Mouse (Mus musculus): ENCODE results near the gene Rpgrip1l. TPM values are rescaled to one million over a fixed set of nuclear protein-coding genes. Genes with fewer than 3 reads are reported as not detected.

Rpgrip1l gene
- total and polyA plus RNA-seq, 3 experiments: 2.1 to 5.0 (median 3.8) TPM

DNA sequence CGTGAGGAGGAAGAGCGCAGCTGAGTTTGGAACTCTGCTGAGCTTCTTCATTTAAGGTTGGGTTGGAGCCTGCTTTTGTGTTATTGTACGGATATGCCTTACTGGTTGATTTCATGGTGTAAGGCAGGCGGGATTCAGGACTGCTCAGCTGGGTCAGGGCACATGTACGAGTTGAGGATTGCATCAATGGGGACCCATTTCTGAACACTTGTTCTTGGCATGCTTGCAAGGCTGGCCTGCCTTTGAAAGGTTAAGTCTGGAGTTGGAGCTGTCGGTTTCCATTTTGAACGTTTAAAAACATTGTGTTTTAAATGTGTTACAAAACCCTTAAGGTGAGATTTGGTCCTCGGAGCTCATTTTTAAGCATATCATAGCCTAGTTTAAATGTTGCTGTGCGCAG, 16.0 kb upstream of the Rpgrip1l start:
- H3K36me3 ChIP-seq (replicated peaks in 1 of 2; ENCODE audit: control insufficient read depth in 1 of 2, insufficient read depth in 1 of 2, low read length in 1 of 2): peaks cover 10 to 47% of the 10 kb centered on the region in 2 experiments
- dilution Hi-C loops (cut with MboI; ENCODE audit: extremely low pct_ligation_motif_present, extremely low pct_unique_long_range_greater_than_20kb, low sequenced_read_pairs) (no loop called here), in situ Hi-C loops (cut with MboI; ENCODE audit: low pct_ligation_motif_present, low pct_unique_long_range_greater_than_20kb, low sequenced_read_pairs) (no loop called here)
- no peaks in the 10 kb centered on the region for H3K9me3 ChIP-seq (replicated peaks; ENCODE audit: low read length)
- H3K4me3 ChIP-seq (replicated peaks in 1 of 3; ENCODE audit: low read depth in 2 of 3, low read length in 2 of 3, poor library complexity in 1 of 3): no peak overlapping the region
- H3K79me2 ChIP-seq (replicated peaks; ENCODE audit: control insufficient read depth, extremely low read depth, insufficient read depth, poor library complexity, severe bottlenecking): peaks cover 5% of the 10 kb centered on the region; the same call in 1 of the 2 replicates
- H3K9ac ChIP-seq (ENCODE audit: insufficient read depth, low read depth): no peak overlapping the region
- no peaks in the 10 kb centered on the region for H3K27me3 ChIP-seq (replicated peaks)
- H3K4me2 ChIP-seq (ENCODE audit: insufficient read depth, low read depth, poor library complexity, severe bottlenecking): no peak overlapping the region
- H3K27ac ChIP-seq (ENCODE audit: insufficient read depth, low read depth): no peak overlapping the region
- no peak for TF ChIP-seq NELFE (IDR thresholded peaks at IDR 0.05; ENCODE audit: low read depth, low read length)
- TF ChIP-seq RCOR1 (conservative IDR thresholded peaks at IDR 0.05; ENCODE audit: low read depth, low read length): no peak
- TF ChIP-seq SMC3 (IDR thresholded peaks at IDR 0.05; ENCODE audit: low read depth, low read length): no peak
- no peak for TF ChIP-seq CHD2 (IDR thresholded peaks at IDR 0.05; ENCODE audit: low read length)
- TF ChIP-seq CTCF (conservative IDR thresholded peaks at IDR 0.05 in 1 of 2, IDR thresholded peaks at IDR 0.05 in 1 of 2; ENCODE audit: low read depth in 2 of 2, low read length in 2 of 2): no peak
- no peak for TF ChIP-seq TBP (conservative IDR thresholded peaks at IDR 0.05; ENCODE audit: low read depth, low read length)
- no peak for TF ChIP-seq MEF2A (IDR thresholded peaks at IDR 0.05; ENCODE audit: borderline replicate concordance, low read depth, low read length)
- TF ChIP-seq JUND (conservative IDR thresholded peaks at IDR 0.05; ENCODE audit: low read depth, low read length): no peak
- no peak for TF ChIP-seq E2F4 (IDR thresholded peaks at IDR 0.05; ENCODE audit: insufficient replicate concordance, low read depth, low read length)
- H3K4me1 ChIP-seq (ENCODE audit: control insufficient read depth in 1 of 2, insufficient read depth in 2 of 2): peaks cover 0 to 5% of the 10 kb centered on the region in 2 experiments; a peak in 1 of 4 replicates
- DNase-seq (ENCODE audit: extremely low read depth): no peak

DNA sequence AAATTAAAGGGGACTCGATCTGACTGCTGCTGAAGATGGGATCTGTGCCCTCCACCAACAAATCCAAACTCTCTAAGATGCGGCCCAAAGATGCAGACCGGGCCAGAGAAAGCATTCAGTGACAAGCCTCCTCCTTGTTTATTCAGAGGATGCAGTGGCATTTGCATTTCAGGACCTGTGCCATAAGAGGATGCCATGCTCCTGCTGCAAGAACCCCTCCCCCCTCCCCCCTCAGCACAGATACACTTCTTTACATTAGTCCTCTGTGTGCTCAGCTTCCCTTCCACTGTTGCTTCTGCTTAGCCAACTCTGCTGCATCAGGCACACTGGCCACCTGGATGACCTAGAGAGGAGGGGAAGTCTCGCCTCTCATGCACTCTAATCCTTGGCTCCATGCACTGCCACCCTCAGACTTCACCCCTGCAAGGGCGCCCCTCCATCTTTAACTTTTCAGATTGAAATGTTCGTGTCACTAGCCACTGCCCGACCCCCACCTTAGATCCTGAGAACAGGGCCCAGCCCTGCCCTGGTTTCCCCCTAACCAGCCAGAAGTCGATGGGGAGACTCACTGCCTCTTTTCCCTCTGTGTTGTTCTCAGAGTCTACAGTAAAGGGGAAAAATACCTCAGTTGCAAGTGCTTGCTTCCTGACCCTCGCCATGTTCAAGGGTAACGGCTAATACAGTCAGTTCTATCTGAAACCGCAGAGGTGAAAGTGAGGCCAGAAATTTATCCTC, 14.6 kb upstream of the Rpgrip1l start:
- H3K79me2 ChIP-seq (replicated peaks; ENCODE audit: control insufficient read depth, extremely low read depth, insufficient read depth, poor library complexity, severe bottlenecking): peaks cover 7% of the 10 kb centered on the region; the same call in 1 of the 2 replicates
- H3K27me3 ChIP-seq (replicated peaks): no peaks in the 10 kb centered on the region
- no peak for DNase-seq (ENCODE audit: extremely low read depth)
- TF ChIP-seq JUND (conservative IDR thresholded peaks at IDR 0.05; ENCODE audit: low read depth, low read length) (no peak), TBP (conservative IDR thresholded peaks at IDR 0.05; ENCODE audit: low read depth, low read length) (no peak), ETS1 (conservative IDR thresholded peaks at IDR 0.05; ENCODE audit: low read depth, low read length) (no peak), KAT2A (IDR thresholded peaks at IDR 0.05; ENCODE audit: insufficient replicate concordance, low read length) (no peak), E2F4 (IDR thresholded peaks at IDR 0.05; ENCODE audit: insufficient replicate concordance, low read depth, low read length) (no peak), RCOR1 (conservative IDR thresholded peaks at IDR 0.05; ENCODE audit: low read depth, low read length) (no peak), MAX (IDR thresholded peaks at IDR 0.05; ENCODE audit: low read length) (no peak), SIN3A (IDR thresholded peaks at IDR 0.05; ENCODE audit: low read length) (no peak), NELFE (IDR thresholded peaks at IDR 0.05; ENCODE audit: low read depth, low read length) (no peak), ELF1 (IDR thresholded peaks at IDR 0.05; ENCODE audit: low read depth, low read length) (no peak), UBTF (IDR thresholded peaks at IDR 0.05; ENCODE audit: low read depth, low read length) (no peak), EP300 (IDR thresholded peaks at IDR 0.05; ENCODE audit: low read length) (no peak), ZKSCAN1 (IDR thresholded peaks at IDR 0.05; ENCODE audit: borderline replicate concordance, low read depth, low read length) (no peak), HCFC1 (IDR thresholded peaks at IDR 0.05; ENCODE audit: low read depth, low read length) (no peak), PAX5 (IDR thresholded peaks at IDR 0.05; ENCODE audit: low read length) (no peak)
- H3K27ac ChIP-seq (ENCODE audit: insufficient read depth, low read depth): no peak overlapping the region
- H3K4me2 ChIP-seq (ENCODE audit: insufficient read depth, low read depth, poor library complexity, severe bottlenecking): no peak overlapping the region
- H3K4me3 ChIP-seq (replicated peaks in 1 of 3; ENCODE audit: low read depth in 2 of 3, low read length in 2 of 3, poor library complexity in 1 of 3): no peak overlapping the region
- no peaks in the 10 kb centered on the region for H3K9me3 ChIP-seq (replicated peaks; ENCODE audit: low read length)
- no peak overlapping the region for H3K9ac ChIP-seq (ENCODE audit: insufficient read depth, low read depth)
- in situ Hi-C loops (cut with MboI; ENCODE audit: low pct_ligation_motif_present, low pct_unique_long_range_greater_than_20kb, low sequenced_read_pairs) (no loop called here), dilution Hi-C loops (cut with MboI; ENCODE audit: extremely low pct_ligation_motif_present, extremely low pct_unique_long_range_greater_than_20kb, low sequenced_read_pairs) (no loop called here)
- peaks cover 0 to 5% of the 10 kb centered on the region in 2 experiments; a peak in 1 of 4 replicates for H3K4me1 ChIP-seq (ENCODE audit: control insufficient read depth in 1 of 2, insufficient read depth in 2 of 2)
- peaks cover 10 to 56% of the 10 kb centered on the region in 2 experiments for H3K36me3 ChIP-seq (replicated peaks in 1 of 2; ENCODE audit: control insufficient read depth in 1 of 2, insufficient read depth in 1 of 2, low read length in 1 of 2)

Measured in CH12.LX (cell line).